Mouse (Mus musculus) naive thymus-derived CD4-positive, alpha-beta T cell, adult 2 months (primary cell): ENCODE data around the gene Mbtps1.
A peak's percentile ranks its signal among the peaks of the same experiment; 100 is the strongest.

ENCODE experiments used
- DNase-seq: peaks from one replicate; pipeline ENCODE4 v3.0.0-alpha.2; 2011; ENCODE audit warnings: low read depth

Mbtps1 gene

GRCm38 (mm10) chr8:119502111-119502510 is 56.4 kb downstream of the Mbtps1 start:
- no peak for DNase-seq

GRCm38 (mm10) chr8:119501598-119501997 is 56.9 kb downstream of the Mbtps1 start, which contains the start of gene Slc38a8:
TSS of gene Slc38a8 (minus strand) at chr8:119501698.
- DNase-seq = no peak

DNA sequence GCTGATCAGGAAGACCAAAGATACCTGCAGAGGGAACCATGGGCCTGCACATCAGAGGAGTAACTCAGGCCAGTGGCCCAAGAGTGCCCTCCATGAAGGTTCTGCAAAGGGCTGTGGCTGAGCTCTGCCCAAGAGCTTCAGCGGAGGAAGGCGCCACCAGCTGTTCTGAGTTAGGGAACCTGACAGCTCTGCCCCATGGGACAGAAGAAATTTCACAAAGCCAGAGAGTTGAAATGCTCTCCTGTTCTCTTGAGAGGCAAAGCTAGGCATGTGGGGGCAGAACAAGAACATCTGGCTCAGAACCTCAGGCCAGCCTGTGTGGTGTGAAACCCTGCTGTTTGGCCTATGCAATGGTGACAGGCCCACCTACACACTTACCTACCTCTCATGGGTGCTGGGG is 58.7 kb downstream of the Mbtps1 start:
- no peak for DNase-seq

DNA sequence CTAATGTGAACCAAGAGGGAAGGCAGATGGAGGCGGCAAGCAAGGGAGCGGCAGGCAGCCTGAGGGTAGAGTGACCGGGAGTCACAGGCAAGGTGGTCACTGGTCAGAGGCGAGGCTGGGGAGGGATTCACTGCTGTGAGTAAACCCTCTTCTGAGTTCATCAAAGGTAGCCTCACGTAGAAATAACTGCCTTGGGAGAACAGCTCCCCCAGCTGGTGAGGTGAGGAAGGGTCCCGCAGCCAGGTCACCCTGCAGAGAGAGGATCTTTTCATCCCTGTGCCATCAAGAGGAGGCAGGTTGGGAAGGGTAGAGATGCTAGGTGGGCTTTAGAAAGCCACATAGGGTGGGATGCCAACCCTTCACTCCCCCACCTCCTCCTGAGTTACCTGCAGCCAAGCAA is 61.7 kb downstream of the Mbtps1 start:
- DNase-seq = peak; percentile 77

- DNase-seq = no peak
Measured at GRCm38 (mm10) chr8:119487093-119487492, 71.4 kb downstream of the Mbtps1 start.

DNA sequence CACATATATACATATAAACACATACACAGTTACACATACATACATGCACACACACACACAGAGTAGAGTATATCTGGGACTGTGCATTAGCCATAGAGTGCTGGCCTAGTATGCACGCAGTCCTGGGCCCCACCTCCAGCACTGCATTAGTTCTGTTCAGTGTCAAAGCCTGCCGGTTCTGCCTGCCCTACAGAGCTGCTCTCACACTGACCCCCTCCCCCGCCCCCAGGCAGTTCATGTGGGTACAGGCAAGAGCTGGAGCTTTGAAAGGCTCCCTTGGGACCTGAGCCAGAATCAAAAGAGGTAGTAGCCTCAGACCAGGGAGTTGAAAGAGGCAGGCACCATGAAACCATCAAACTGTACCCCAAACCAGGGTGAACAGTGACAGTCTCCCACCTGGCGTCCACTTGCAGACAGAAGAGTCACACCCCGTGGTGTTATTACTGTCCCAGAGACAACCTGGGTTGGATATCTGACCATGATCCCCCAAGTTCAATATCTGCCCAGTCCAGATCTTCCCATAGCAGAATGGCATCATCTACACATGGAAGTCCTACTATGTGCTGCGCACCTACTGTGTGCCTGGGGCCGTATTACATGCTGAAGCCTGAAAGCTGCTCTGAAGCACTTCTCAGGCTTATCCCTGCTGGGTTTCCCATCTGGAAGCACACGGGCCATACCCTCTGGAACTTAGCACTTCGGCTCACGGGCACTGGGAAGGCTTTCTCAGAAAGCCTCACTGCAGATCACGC is 74.2 kb downstream of the Mbtps1 start:
- DNase-seq = no peak

DNA sequence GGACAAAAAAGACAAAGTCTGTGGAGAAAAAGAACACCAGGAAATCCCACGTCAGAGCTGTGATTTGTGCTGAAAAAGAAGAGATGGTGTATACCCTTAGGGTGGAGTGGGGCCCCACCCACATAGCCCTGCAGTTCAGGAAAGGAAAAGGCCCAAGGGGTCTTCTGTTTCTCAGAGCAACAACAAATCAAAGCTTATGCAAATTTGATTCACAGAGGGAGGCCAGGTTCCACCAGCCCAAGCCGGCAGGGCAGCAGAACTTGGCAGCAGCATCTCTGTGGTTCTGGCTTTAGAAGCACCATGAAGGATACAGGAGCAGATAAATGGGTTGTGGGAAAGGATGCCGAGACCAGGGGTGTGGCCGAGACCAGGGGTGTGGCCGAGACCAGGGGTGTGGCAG is 79.9 kb downstream of the Mbtps1 start:
- no peak for DNase-seq

- DNase-seq = no peak
Measured at GRCm38 (mm10) chr8:119468091-119468490, 90.4 kb downstream of the Mbtps1 start.

DNA sequence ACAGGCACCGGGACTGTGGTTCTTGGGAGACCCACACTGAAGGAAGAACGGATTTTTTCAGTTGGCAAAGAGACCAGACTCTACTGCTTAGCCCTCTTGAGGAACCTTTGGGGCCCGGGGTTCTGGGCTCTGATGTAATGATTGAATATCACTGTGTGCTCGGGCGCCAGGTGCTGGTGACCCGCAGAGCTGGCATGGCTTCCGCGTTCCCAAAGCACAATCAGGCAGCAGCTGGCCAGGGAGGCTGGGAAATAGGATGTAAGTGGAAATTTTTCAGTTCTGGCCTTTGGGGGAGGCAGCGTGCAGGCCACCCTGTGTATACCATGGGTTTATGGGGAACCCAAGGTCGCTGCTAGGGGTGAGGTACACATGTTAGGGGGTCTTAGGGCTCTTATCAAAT is 91.7 kb downstream of the Mbtps1 start:
- DNase-seq = no peak

DNA sequence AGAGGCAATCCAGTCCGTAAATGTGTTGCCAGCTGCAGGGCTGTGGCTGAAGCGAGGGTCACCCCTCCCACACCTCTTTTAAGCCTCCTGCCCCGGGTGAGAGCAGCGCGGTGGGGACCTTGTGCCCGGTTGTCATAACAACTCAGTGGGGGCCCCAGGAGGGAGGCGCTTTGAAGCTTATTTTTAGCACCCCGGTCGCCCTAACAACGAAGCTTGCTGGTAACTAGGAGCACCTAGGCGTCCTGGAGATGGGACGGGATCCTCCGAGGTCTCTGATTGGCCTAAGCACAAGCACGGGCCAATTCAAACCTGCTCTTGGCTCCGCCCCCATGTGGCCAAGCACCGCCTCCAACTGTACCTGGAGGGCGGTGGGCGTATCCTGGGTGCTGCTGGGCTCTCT is 92.4 kb downstream of the Mbtps1 start:
- DNase-seq = no peak

GRCm38 (mm10) chr8:119463709-119464108 is 94.8 kb downstream of the Mbtps1 start:
- DNase-seq = no peak

DNA sequence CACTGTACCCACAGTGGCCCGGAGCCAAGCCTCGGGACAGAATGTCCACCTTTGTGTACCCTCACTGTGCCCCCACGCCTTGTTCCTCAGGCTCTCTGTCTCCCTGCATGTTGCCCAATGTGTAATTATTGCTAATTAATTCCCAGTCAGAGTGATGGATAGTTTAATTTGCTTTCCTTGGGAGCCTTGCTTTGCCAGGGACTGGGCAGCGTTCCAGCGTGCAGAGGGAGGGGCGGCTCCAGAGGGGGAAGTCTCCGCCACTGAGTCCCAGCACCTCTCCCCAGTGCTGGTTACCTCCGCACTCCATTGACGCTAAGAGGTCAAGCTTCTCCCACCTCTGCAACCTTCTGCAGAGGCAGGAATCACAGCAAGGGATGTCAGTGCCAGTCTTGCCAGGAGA is 97.2 kb downstream of the Mbtps1 start:
- DNase-seq = no peak

DNA sequence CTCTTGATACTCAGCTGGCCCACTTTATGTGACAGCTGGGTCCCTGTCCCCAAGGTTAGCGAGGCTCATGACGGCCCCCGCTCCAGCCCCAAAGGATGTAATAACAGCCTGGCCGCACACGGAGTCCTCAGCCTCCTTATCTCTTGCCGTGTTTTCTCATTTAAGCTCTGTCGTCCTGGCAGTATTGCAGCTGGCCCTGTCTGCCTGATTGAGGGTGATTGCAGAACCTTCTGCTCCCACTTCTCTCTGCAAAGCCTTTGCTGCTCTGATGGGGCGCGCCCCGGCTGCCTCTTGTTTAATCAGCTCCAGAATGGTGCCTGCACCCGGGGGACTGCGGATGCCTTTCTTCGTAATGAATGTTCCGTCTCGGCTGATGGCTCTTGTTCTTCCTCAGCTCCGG is 98.8 kb downstream of the Mbtps1 start:
- no peak for DNase-seq
